20 mouse cellular contexts compared by ENCODE assay signal in genomic region chr13:101433162-101433561, GRCm38 (mm10).
A peak's percentile ranks its signal among the peaks of the same experiment; 100 is the strongest.
DNase-seq lines count a peak whose midpoint lies in the region; ATAC-seq lines count a peak whose summit lies in the region.
"Had no signal": no experiment of that assay in that cellular context is flagged by ENCODE, and none has a peak within 500 bp of the region (broad histone marks: within the 10 kb centered on the region; RNA-seq: fewer than 3 reads in every experiment).

No protein-coding gene starts in this region.

- no peak for ATAC-seq in megakaryocyte, adult 5-6 weeks (ENCODE audit: poor library complexity, severe bottlenecking)
- ATAC-seq: activated CD4-positive, CD25-positive, alpha-beta regulatory T cell, adult 4 months; CD4-positive, CD25-positive, alpha-beta regulatory T cell, adult 4 months; Patski had no signal

- intact Hi-C loops in heart, postnatal 25 days (cut with DNase I): no loop called here

- DNase-seq in heart, adult 11 months: peak; percentile 71
- no peak for DNase-seq in heart, postnatal 25 days (ENCODE audit: low spot score)
- peak; percentile 47 for DNase-seq in Muller cell, postnatal 12 days (ENCODE audit: inconsistent ontology term)
- peak; percentile 54 for DNase-seq in fat pad, adult 2 months (ENCODE audit: extremely low read depth, low read depth, low spot score)
- no peak for DNase-seq in cerebellum, postnatal 10 days
- DNase-seq: adrenal gland, adult 2 months; adrenal gland, adult 8-10 months; adrenal gland, postnatal 10 days; adrenal gland, postnatal 14 days; adrenal gland, postnatal 25 days; adrenal gland, postnatal 36 days; B cell, adult 2 months; cerebellum, adult 11 months; cerebellum, adult 11-12 months; cerebellum, adult 18-20 months; cerebellum, adult 2 months had no signal

Comparison
In these comparisons a context has a peak if more than half of its experiments do, and no peak if none do; other contexts are left out.
1. DNase-seq: peak in heart, adult 11 months (single experiment), Muller cell, postnatal 12 days (single experiment) and fat pad, adult 2 months (single experiment); none in heart, postnatal 25 days (single experiment) and cerebellum, postnatal 10 days (0 of 2).